Mouse (Mus musculus) common myeloid progenitor, adult 5-6 weeks (primary cell): ENCODE data around the gene Smdt1. TPM values are rescaled to one million over a fixed set of nuclear protein-coding genes. Genes with fewer than 3 reads are reported as not detected.

Source experiments
- total RNA-seq: library from RNA; stranded (forward); fragments of 200-1000, 187-1606 nt; gene quantifications from 2 replicates; pipeline ENCODE4 v1.2.3, GENCODE M21; 2017

Gene Smdt1
- total RNA-seq, 1 experiment from 2014 or later: 43.6 TPM

Other genes with a start within 250 kb of the Smdt1 start
- gene Ccdc134, start 211.0 kb upstream of the Smdt1 start, total RNA-seq: 8.8 and 18.0 TPM in 2 replicates
- 42.8 and 64.3 TPM in 2 replicates for gene Srebf2, start 191.8 kb upstream of the Smdt1 start, total RNA-seq
- 3.1 and 4.8 TPM in 2 replicates for gene Shisa8, start 126.1 kb upstream of the Smdt1 start, total RNA-seq
- 2.7 and 5.9 TPM in 2 replicates for gene Tnfrsf13c, start 114.6 kb upstream of the Smdt1 start, total RNA-seq
- 19.4 and 30.6 TPM in 2 replicates for gene Cenpm, start 94.2 kb upstream of the Smdt1 start, total RNA-seq
- gene 1500009C09Rik, start 86.6 kb upstream of the Smdt1 start, total RNA-seq: not detected in 2 replicates
- gene Sept3, start 64.1 kb upstream of the Smdt1 start, total RNA-seq: 0.23 and 0.44 TPM in 2 replicates
- gene Wbp2nl, start 40.0 kb upstream of the Smdt1 start, total RNA-seq: not detected in 2 replicates
- gene Naga, start within 50 bp of the Smdt1 start, total RNA-seq: 19.2 and 32.4 TPM in 2 replicates
- gene Pheta2, start within 50 bp of the Smdt1 start, total RNA-seq: 13.1 and 15.5 TPM in 2 replicates
- 126 and 144 TPM in 2 replicates for gene Ndufa6, start 15.4 kb downstream of the Smdt1 start, total RNA-seq
- 0.64 TPM in 1 of 2 replicates, not detected in the other for gene Cyp2d22, start 41.3 kb downstream of the Smdt1 start, total RNA-seq
- gene Cyp2d11, start 55.1 kb downstream of the Smdt1 start, total RNA-seq: not detected in 2 replicates
- gene Cyp2d10, start 68.2 kb downstream of the Smdt1 start, total RNA-seq: not detected in 2 replicates
- gene Cyp2d9, start 94.5 kb downstream of the Smdt1 start, total RNA-seq: not detected in 2 replicates
- not detected in 2 replicates for gene Cyp2d12, start 216.1 kb downstream of the Smdt1 start, total RNA-seq